Mouse (Mus musculus): ENCODE measurements around the gene Stambpl1. TPM values are rescaled to one million over a fixed set of nuclear protein-coding genes. Genes with fewer than 3 reads are reported as not detected.

Stambpl1 gene
- polyA plus RNA-seq, 1 experiment = 2.8 TPM

- H3K4me1 ChIP-seq (ENCODE audit: control insufficient read depth, insufficient read depth, low read length) = no peaks in the 10 kb centered on the region
- no peaks in the 10 kb centered on the region for H3K36me3 ChIP-seq (ENCODE audit: control insufficient read depth, insufficient read depth, low read length, poor library complexity, severe bottlenecking)
- no peaks in the 10 kb centered on the region for H3K9me3 ChIP-seq (replicated peaks; ENCODE audit: control insufficient read depth, insufficient read depth, low read length, poor library complexity, severe bottlenecking)
- H3K27ac ChIP-seq (ENCODE audit: insufficient read depth, low read length) = no peak overlapping the region
- H3K4me3 ChIP-seq (ENCODE audit: low read depth, low read length) = no peak overlapping the region
- no peak overlapping the region for H3K9ac ChIP-seq (ENCODE audit: low read depth, poor library complexity, severe bottlenecking)
- TF ChIP-seq EP300 (IDR thresholded peaks at IDR 0.05; ENCODE audit: insufficient read depth, low read depth, low read length) (no peak), POLR2A (IDR thresholded peaks at IDR 0.05; ENCODE audit: insufficient read depth, low read length) (no peak), CTCF (IDR thresholded peaks at IDR 0.05; ENCODE audit: low read depth, low read length) (no peak)
- H3K27me3 ChIP-seq (ENCODE audit: control insufficient read depth, insufficient read depth, low read length, poor library complexity, severe bottlenecking) = no peaks in the 10 kb centered on the region
Observed at GRCm38 (mm10) chr19:34236049-34236448, 44.0 kb downstream of the Stambpl1 start.

- Histone ChIP-seq H3K9ac (ENCODE audit: low read depth, poor library complexity, severe bottlenecking) (no peak overlapping the region), H3K4me1 (ENCODE audit: control insufficient read depth, insufficient read depth, low read length) (no peaks in the 10 kb centered on the region), H3K27ac (ENCODE audit: insufficient read depth, low read length) (no peak overlapping the region), H3K4me3 (ENCODE audit: low read depth, low read length) (no peak overlapping the region), H3K27me3 (ENCODE audit: control insufficient read depth, insufficient read depth, low read length, poor library complexity, severe bottlenecking) (no peaks in the 10 kb centered on the region), H3K9me3 (replicated peaks; ENCODE audit: control insufficient read depth, insufficient read depth, low read length, poor library complexity, severe bottlenecking) (no peaks in the 10 kb centered on the region), H3K36me3 (ENCODE audit: control insufficient read depth, insufficient read depth, low read length, poor library complexity, severe bottlenecking) (no peaks in the 10 kb centered on the region)
- TF ChIP-seq CTCF (IDR thresholded peaks at IDR 0.05; ENCODE audit: low read depth, low read length) (no peak), POLR2A (IDR thresholded peaks at IDR 0.05; ENCODE audit: insufficient read depth, low read length) (no peak), EP300 (IDR thresholded peaks at IDR 0.05; ENCODE audit: insufficient read depth, low read depth, low read length) (no peak)
Observed at GRCm38 (mm10) chr19:34237746-34238145, 45.7 kb downstream of the Stambpl1 start.

GRCm38 (mm10) chr19:34240273-34241039 is 48.4 kb downstream of the Stambpl1 start:
- Histone ChIP-seq H3K27ac (ENCODE audit: insufficient read depth, low read length) (no peak overlapping the region), H3K9me3 (replicated peaks; ENCODE audit: control insufficient read depth, insufficient read depth, low read length, poor library complexity, severe bottlenecking) (no peaks in the 10 kb centered on the region), H3K36me3 (ENCODE audit: control insufficient read depth, insufficient read depth, low read length, poor library complexity, severe bottlenecking) (no peaks in the 10 kb centered on the region), H3K4me1 (ENCODE audit: control insufficient read depth, insufficient read depth, low read length) (no peaks in the 10 kb centered on the region), H3K9ac (ENCODE audit: low read depth, poor library complexity, severe bottlenecking) (no peak overlapping the region), H3K27me3 (ENCODE audit: control insufficient read depth, insufficient read depth, low read length, poor library complexity, severe bottlenecking) (no peaks in the 10 kb centered on the region), H3K4me3 (ENCODE audit: low read depth, low read length) (no peak overlapping the region)
- TF ChIP-seq POLR2A (IDR thresholded peaks at IDR 0.05; ENCODE audit: insufficient read depth, low read length) (no peak), EP300 (IDR thresholded peaks at IDR 0.05; ENCODE audit: insufficient read depth, low read depth, low read length) (no peak)

GRCm38 (mm10) chr19:34241247-34241915 is 49.4 kb downstream of the Stambpl1 start:
- Histone ChIP-seq H3K9ac (ENCODE audit: low read depth, poor library complexity, severe bottlenecking) (no peak overlapping the region), H3K27ac (ENCODE audit: insufficient read depth, low read length) (no peak overlapping the region), H3K9me3 (replicated peaks; ENCODE audit: control insufficient read depth, insufficient read depth, low read length, poor library complexity, severe bottlenecking) (no peaks in the 10 kb centered on the region), H3K4me1 (ENCODE audit: control insufficient read depth, insufficient read depth, low read length) (no peaks in the 10 kb centered on the region), H3K27me3 (ENCODE audit: control insufficient read depth, insufficient read depth, low read length, poor library complexity, severe bottlenecking) (no peaks in the 10 kb centered on the region), H3K4me3 (ENCODE audit: low read depth, low read length) (no peak overlapping the region), H3K36me3 (ENCODE audit: control insufficient read depth, insufficient read depth, low read length, poor library complexity, severe bottlenecking) (no peaks in the 10 kb centered on the region)
- TF ChIP-seq EP300 (IDR thresholded peaks at IDR 0.05; ENCODE audit: insufficient read depth, low read depth, low read length) (no peak), POLR2A (IDR thresholded peaks at IDR 0.05; ENCODE audit: insufficient read depth, low read length) (no peak), CTCF (IDR thresholded peaks at IDR 0.05; ENCODE audit: low read depth, low read length) (no peak)

GRCm38 (mm10) chr19:34242925-34243324 is 50.9 kb downstream of the Stambpl1 start:
- H3K4me3 ChIP-seq (ENCODE audit: low read depth, low read length) = no peak overlapping the region
- no peaks in the 10 kb centered on the region for H3K4me1 ChIP-seq (ENCODE audit: control insufficient read depth, insufficient read depth, low read length)
- H3K9me3 ChIP-seq (replicated peaks; ENCODE audit: control insufficient read depth, insufficient read depth, low read length, poor library complexity, severe bottlenecking) = no peaks in the 10 kb centered on the region
- no peaks in the 10 kb centered on the region for H3K27me3 ChIP-seq (ENCODE audit: control insufficient read depth, insufficient read depth, low read length, poor library complexity, severe bottlenecking)
- no peak overlapping the region for H3K9ac ChIP-seq (ENCODE audit: low read depth, poor library complexity, severe bottlenecking)
- H3K36me3 ChIP-seq (ENCODE audit: control insufficient read depth, insufficient read depth, low read length, poor library complexity, severe bottlenecking) = no peaks in the 10 kb centered on the region
- H3K27ac ChIP-seq (ENCODE audit: insufficient read depth, low read length) = no peak overlapping the region
- no peak for TF ChIP-seq POLR2A (IDR thresholded peaks at IDR 0.05; ENCODE audit: insufficient read depth, low read length)
- TF ChIP-seq EP300 (IDR thresholded peaks at IDR 0.05; ENCODE audit: insufficient read depth, low read depth, low read length) = no peak
- no peak for TF ChIP-seq CTCF (IDR thresholded peaks at IDR 0.05; ENCODE audit: low read depth, low read length)

- no peaks in the 10 kb centered on the region for H3K36me3 ChIP-seq (ENCODE audit: control insufficient read depth, insufficient read depth, low read length, poor library complexity, severe bottlenecking)
- no peaks in the 10 kb centered on the region for H3K4me1 ChIP-seq (ENCODE audit: control insufficient read depth, insufficient read depth, low read length)
- no peak overlapping the region for H3K27ac ChIP-seq (ENCODE audit: insufficient read depth, low read length)
- no peaks in the 10 kb centered on the region for H3K9me3 ChIP-seq (replicated peaks; ENCODE audit: control insufficient read depth, insufficient read depth, low read length, poor library complexity, severe bottlenecking)
- TF ChIP-seq EP300 (IDR thresholded peaks at IDR 0.05; ENCODE audit: insufficient read depth, low read depth, low read length) = no peak
- TF ChIP-seq CTCF (IDR thresholded peaks at IDR 0.05; ENCODE audit: low read depth, low read length) = peak; percentile 1
- no peak overlapping the region for H3K4me3 ChIP-seq (ENCODE audit: low read depth, low read length)
- no peak overlapping the region for H3K9ac ChIP-seq (ENCODE audit: low read depth, poor library complexity, severe bottlenecking)
- no peaks in the 10 kb centered on the region for H3K27me3 ChIP-seq (ENCODE audit: control insufficient read depth, insufficient read depth, low read length, poor library complexity, severe bottlenecking)
Observed at GRCm38 (mm10) chr19:34244056-34244455, 52.0 kb downstream of the Stambpl1 start.
